Mouse (Mus musculus): ENCODE data around the gene Fignl2. TPM values are rescaled to one million over a fixed set of nuclear protein-coding genes. Genes with fewer than 3 reads are reported as not detected.

Gene Fignl2
- polyA plus RNA-seq, 1 experiment from 2014 or later: 0.41 TPM

- WGBS: 39% methylated on average over 3 of the region's 3 CpGs
- no peak overlapping the region for H3K4me3 ChIP-seq (ENCODE audit: low read depth, low read length)
- no peak overlapping the region for H3K9ac ChIP-seq (replicated peaks; ENCODE audit: low read depth, low read length)
- no peaks in the 10 kb centered on the region for H3K27me3 ChIP-seq (ENCODE audit: control insufficient read depth, insufficient read depth, low read length)
- no peaks in the 10 kb centered on the region for H3K9me3 ChIP-seq (ENCODE audit: control insufficient read depth, low read depth, low read length)
- ATAC-seq (ENCODE audit: insufficient number of reproducible peaks, insufficient read depth, low FRiP score, low read depth): no peak
- no peaks in the 10 kb centered on the region for H3K36me3 ChIP-seq (ENCODE audit: control insufficient read depth, insufficient read depth, low read length)
- H3K27ac ChIP-seq (ENCODE audit: low read length): no peak overlapping the region; the same call in 1 of the 2 replicates
- no peak overlapping the region for H3K4me2 ChIP-seq (replicated peaks; ENCODE audit: low read depth, low read length)
- H3K4me1 ChIP-seq (ENCODE audit: control insufficient read depth, insufficient read depth, low read length): peaks cover 66% of the 10 kb centered on the region
These were observed 10.3 kb downstream of the Fignl2 start for GRCm38 (mm10) chr15:101068029-101068428.

GRCm38 (mm10) chr15:101066920-101067696 lies 11.3 kb downstream of the Fignl2 start:
- H3K4me1 ChIP-seq (ENCODE audit: control insufficient read depth, insufficient read depth, low read length): peaks cover 63% of the 10 kb centered on the region
- WGBS: 33% methylated on average over 7 of the region's 9 CpGs
- no peak overlapping the region for H3K9ac ChIP-seq (replicated peaks; ENCODE audit: low read depth, low read length)
- no peak for ATAC-seq (ENCODE audit: insufficient number of reproducible peaks, insufficient read depth, low FRiP score, low read depth)
- peak overlapping the region; percentile 64; the same call in 1 of the 2 replicates for H3K27ac ChIP-seq (ENCODE audit: low read length)
- no peak overlapping the region for H3K4me2 ChIP-seq (replicated peaks; ENCODE audit: low read depth, low read length)
- no peak overlapping the region for H3K4me3 ChIP-seq (ENCODE audit: low read depth, low read length)
- no peaks in the 10 kb centered on the region for H3K36me3 ChIP-seq (ENCODE audit: control insufficient read depth, insufficient read depth, low read length)
- H3K9me3 ChIP-seq (ENCODE audit: control insufficient read depth, low read depth, low read length): no peaks in the 10 kb centered on the region
- H3K27me3 ChIP-seq (ENCODE audit: control insufficient read depth, insufficient read depth, low read length): no peaks in the 10 kb centered on the region

GRCm38 (mm10) chr15:101066364-101066847 lies 12.0 kb downstream of the Fignl2 start:
- 25% methylated on average over 6 of the region's 6 CpGs for WGBS
- H3K4me1 ChIP-seq (ENCODE audit: control insufficient read depth, insufficient read depth, low read length): peaks cover 59% of the 10 kb centered on the region
- no peaks in the 10 kb centered on the region for H3K36me3 ChIP-seq (ENCODE audit: control insufficient read depth, insufficient read depth, low read length)
- H3K27ac ChIP-seq (ENCODE audit: low read length): no peak overlapping the region
- no peaks in the 10 kb centered on the region for H3K27me3 ChIP-seq (ENCODE audit: control insufficient read depth, insufficient read depth, low read length)
- no peak for ATAC-seq (ENCODE audit: insufficient number of reproducible peaks, insufficient read depth, low FRiP score, low read depth)
- no peak overlapping the region for H3K4me3 ChIP-seq (ENCODE audit: low read depth, low read length)
- H3K9ac ChIP-seq (replicated peaks; ENCODE audit: low read depth, low read length): no peak overlapping the region
- no peaks in the 10 kb centered on the region for H3K9me3 ChIP-seq (ENCODE audit: control insufficient read depth, low read depth, low read length)
- H3K4me2 ChIP-seq (replicated peaks; ENCODE audit: low read depth, low read length): no peak overlapping the region

DNA sequence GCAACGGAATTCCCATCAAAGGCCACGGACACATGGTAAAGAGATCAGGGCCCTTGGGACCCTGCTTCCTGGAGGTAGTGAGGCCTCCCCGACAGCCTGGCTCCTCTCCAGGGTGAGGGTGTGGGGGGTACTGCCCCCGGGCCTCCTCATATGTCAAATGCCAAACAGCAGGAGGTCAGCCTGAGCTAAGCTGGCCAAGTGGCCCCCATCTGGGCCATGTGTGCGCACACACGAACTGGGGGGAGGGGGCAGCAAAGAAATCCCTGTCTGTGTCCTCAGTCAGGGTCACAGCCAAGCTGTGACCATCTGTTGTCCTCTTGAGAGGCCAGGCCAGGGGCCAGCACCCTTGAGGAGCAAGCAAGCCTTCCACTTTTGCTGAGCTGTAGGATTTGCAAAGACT lies 13.3 kb downstream of the Fignl2 start:
- no peak for ATAC-seq (ENCODE audit: insufficient number of reproducible peaks, insufficient read depth, low FRiP score, low read depth)
- Histone ChIP-seq H3K4me3 (ENCODE audit: low read depth, low read length) (no peak overlapping the region), H3K4me1 (ENCODE audit: control insufficient read depth, insufficient read depth, low read length) (peaks cover 45% of the 10 kb centered on the region)

DNA sequence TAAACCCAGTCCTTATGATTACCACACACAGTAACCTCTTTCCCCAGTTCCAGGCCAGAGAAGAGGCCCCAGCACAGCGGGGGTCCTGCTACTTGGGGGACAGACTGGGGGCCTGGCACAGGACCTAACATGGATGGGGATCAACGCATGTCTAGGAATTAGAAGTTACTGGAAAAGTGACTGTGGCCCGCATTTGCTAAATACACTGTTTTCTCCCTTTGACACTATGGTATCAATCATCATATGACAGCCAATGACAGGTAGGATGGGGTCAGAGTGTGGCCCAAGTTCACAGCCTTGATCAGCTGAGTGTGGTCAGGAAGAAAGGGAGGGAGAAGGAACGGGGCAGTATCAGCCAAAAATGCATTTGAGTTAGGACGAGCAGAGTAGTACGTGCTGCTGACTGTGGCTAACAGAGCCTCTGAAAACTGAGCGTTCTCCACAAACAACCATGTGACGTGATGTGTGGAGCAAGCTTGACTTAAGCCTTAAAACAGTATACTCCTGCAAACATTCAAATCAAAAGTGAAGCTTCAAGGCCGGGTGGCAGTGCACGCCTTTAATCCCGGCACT lies 18.0 kb downstream of the Fignl2 start:
- ATAC-seq (ENCODE audit: insufficient number of reproducible peaks, insufficient read depth, low FRiP score, low read depth): no peak
- 68% methylated on average over 11 of the region's 11 CpGs for WGBS
- no peak overlapping the region for H3K4me3 ChIP-seq (ENCODE audit: low read depth, low read length)
- H3K9ac ChIP-seq (replicated peaks; ENCODE audit: low read depth, low read length): no peak overlapping the region
- H3K36me3 ChIP-seq (ENCODE audit: control insufficient read depth, insufficient read depth, low read length): no peaks in the 10 kb centered on the region
- no peak overlapping the region for H3K4me2 ChIP-seq (replicated peaks; ENCODE audit: low read depth, low read length)
- H3K9me3 ChIP-seq (ENCODE audit: control insufficient read depth, low read depth, low read length): no peaks in the 10 kb centered on the region
- H3K4me1 ChIP-seq (ENCODE audit: control insufficient read depth, insufficient read depth, low read length): peaks cover 6% of the 10 kb centered on the region; the same call in 1 of the 2 replicates
- H3K27ac ChIP-seq (ENCODE audit: low read length): no peak overlapping the region
- H3K27me3 ChIP-seq (ENCODE audit: control insufficient read depth, insufficient read depth, low read length): 0 out of 2 replicates have a peak, but pooled peaks cover 3% of the 10 kb centered on the region

More for the DNA sequence above, 13.3 kb downstream of the Fignl2 start:
- Histone ChIP-seq H3K27me3 (ENCODE audit: control insufficient read depth, insufficient read depth, low read length) (no peaks in the 10 kb centered on the region), H3K9ac (replicated peaks; ENCODE audit: low read depth, low read length) (no peak overlapping the region), H3K27ac (ENCODE audit: low read length) (no peak overlapping the region), H3K9me3 (ENCODE audit: control insufficient read depth, low read depth, low read length) (no peaks in the 10 kb centered on the region), H3K36me3 (ENCODE audit: control insufficient read depth, insufficient read depth, low read length) (no peaks in the 10 kb centered on the region), H3K4me2 (replicated peaks; ENCODE audit: low read depth, low read length) (no peak overlapping the region)
- WGBS: 50% methylated on average over 6 of the region's 6 CpGs

DNA sequence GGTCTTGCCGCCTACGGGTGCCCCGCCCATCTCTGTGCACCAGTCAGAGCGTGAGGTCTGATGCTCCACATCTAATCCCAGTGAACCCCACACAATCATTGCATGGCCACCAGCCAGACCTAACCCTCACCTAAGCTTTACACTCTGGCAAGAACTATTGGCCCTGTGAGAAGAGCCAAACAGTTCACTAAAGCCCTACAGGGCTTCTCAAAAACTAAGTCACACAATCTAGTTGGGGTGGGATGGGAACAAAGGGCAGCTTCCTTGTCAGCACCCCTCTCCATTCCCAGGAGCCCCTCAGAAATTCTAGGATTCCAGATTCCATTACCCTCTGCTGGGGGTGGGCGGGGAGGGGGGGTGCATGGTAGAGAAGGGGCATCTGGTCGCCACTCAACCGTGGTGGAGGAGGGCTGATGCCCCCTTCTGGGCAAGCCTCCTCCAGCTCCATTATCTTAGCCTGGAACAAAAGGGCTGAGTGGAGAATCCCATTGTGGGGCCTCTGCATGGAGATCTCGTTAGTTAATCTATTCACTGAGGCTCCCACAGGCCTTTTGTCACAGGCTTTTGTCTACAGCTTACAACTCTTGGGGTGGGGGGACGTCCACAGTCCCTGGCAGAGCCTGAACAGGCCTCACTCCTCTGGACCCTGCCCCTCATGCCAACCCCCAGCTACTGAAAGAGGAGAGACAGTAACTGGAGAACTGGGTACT lies 18.6 kb downstream of the Fignl2 start:
- ATAC-seq (ENCODE audit: insufficient number of reproducible peaks, insufficient read depth, low FRiP score, low read depth): no peak
- Histone ChIP-seq H3K4me3 (ENCODE audit: low read depth, low read length) (no peak overlapping the region), H3K27ac (ENCODE audit: low read length) (no peak overlapping the region), H3K27me3 (ENCODE audit: control insufficient read depth, insufficient read depth, low read length) (peaks cover 5% of the 10 kb centered on the region; the same call in 1 of the 2 replicates), H3K4me1 (ENCODE audit: control insufficient read depth, insufficient read depth, low read length) (no peaks in the 10 kb centered on the region), H3K36me3 (ENCODE audit: control insufficient read depth, insufficient read depth, low read length) (no peaks in the 10 kb centered on the region), H3K9ac (replicated peaks; ENCODE audit: low read depth, low read length) (no peak overlapping the region), H3K9me3 (ENCODE audit: control insufficient read depth, low read depth, low read length) (no peaks in the 10 kb centered on the region), H3K4me2 (replicated peaks; ENCODE audit: low read depth, low read length) (no peak overlapping the region)
- WGBS: 48% methylated on average over 9 of the region's 9 CpGs

DNA sequence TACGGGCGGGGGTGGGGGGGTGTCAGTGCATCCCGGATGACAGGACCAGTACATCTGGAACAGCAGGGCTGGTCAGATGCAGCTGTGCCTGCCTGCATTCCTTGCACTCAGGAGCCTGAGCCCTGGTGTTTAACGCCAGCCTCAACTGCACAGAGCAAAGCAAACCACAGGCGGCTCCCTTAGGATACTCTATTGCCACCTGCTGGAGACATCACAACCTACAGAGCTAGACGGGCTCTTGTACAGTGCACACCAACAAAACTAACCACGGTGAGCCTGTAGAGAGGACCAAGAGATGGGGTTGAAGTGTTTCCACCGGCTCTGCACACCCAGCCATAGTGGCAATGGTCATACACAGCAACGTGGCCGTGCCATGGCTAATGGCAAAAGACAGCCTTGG lies 22.1 kb downstream of the Fignl2 start:
- no peak overlapping the region for H3K4me2 ChIP-seq (replicated peaks; ENCODE audit: low read depth, low read length)
- ATAC-seq (ENCODE audit: insufficient number of reproducible peaks, insufficient read depth, low FRiP score, low read depth): peak; percentile 70
- H3K4me3 ChIP-seq (ENCODE audit: low read depth, low read length): no peak overlapping the region
- peaks cover 21% of the 10 kb centered on the region for H3K27me3 ChIP-seq (ENCODE audit: control insufficient read depth, insufficient read depth, low read length)
- peaks cover 10% of the 10 kb centered on the region; the same call in 1 of the 2 replicates for H3K4me1 ChIP-seq (ENCODE audit: control insufficient read depth, insufficient read depth, low read length)
- no peaks in the 10 kb centered on the region for H3K9me3 ChIP-seq (ENCODE audit: control insufficient read depth, low read depth, low read length)
- WGBS: 39% methylated on average over 10 of the region's 10 CpGs
- H3K9ac ChIP-seq (replicated peaks; ENCODE audit: low read depth, low read length): no peak overlapping the region
- H3K27ac ChIP-seq (ENCODE audit: low read length): no peak overlapping the region
- H3K36me3 ChIP-seq (ENCODE audit: control insufficient read depth, insufficient read depth, low read length): peaks cover 5% of the 10 kb centered on the region

DNA sequence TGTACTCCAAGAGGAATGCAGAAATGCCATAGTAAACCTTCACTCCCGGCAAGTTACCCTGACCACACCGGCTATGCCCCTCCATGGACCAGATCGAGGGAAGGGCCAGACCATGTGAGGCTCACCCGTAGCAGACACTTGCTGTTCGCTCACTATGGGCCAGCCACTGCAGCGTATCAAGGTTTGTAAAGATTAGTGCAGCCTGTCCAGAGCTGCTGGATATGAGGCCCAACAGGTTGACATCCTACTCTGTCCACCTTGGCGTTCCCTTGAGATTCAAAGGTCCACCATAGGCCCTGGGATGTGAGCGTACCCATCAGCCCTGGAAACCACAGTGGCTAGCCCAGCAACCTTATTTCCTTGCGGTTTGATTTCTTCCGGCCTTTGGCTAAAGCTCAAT lies 23.8 kb downstream of the Fignl2 start:
- Histone ChIP-seq H3K9ac (replicated peaks; ENCODE audit: low read depth, low read length) (no peak overlapping the region), H3K27ac (ENCODE audit: low read length) (no peak overlapping the region), H3K4me3 (ENCODE audit: low read depth, low read length) (no peak overlapping the region), H3K4me2 (replicated peaks; ENCODE audit: low read depth, low read length) (no peak overlapping the region), H3K9me3 (ENCODE audit: control insufficient read depth, low read depth, low read length) (no peaks in the 10 kb centered on the region), H3K36me3 (ENCODE audit: control insufficient read depth, insufficient read depth, low read length) (peaks cover 5% of the 10 kb centered on the region), H3K4me1 (ENCODE audit: control insufficient read depth, insufficient read depth, low read length) (peaks cover 10% of the 10 kb centered on the region; the same call in 1 of the 2 replicates), H3K27me3 (ENCODE audit: control insufficient read depth, insufficient read depth, low read length) (peaks cover 21% of the 10 kb centered on the region)
- WGBS: 85% methylated on average over 10 of the region's 10 CpGs
- no peak for ATAC-seq (ENCODE audit: insufficient number of reproducible peaks, insufficient read depth, low FRiP score, low read depth)
